ENCODE assay signal across 10 mouse cellular contexts in the genomic region with DNA sequence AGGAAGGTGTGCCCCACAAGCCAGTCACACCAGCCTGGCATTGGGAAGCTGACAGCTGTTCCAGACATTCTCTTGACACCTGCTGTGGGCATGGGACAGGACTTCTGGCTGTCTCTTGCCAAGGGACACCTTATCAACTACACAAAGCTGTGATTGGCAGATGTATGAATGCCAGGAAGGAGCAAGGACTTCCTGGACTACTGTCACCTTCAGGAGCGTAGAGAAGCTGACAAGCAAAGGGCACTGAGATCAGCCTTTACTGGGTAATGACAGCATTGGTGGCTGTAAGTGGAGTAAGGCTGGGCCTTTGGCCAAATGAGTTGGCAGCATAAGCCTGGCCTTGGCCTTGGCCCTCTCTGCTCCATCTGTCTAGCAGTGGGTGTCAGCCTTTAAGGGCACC. TPM values are rescaled to one million over a fixed set of nuclear protein-coding genes. Genes with fewer than 3 reads are reported as not detected.
DNase-seq lines count a peak whose midpoint lies in the region; ATAC-seq and TF ChIP-seq lines count a peak whose summit lies in the region.
"Had no signal": no experiment of that assay in that cellular context is flagged by ENCODE, and none has a peak within 500 bp of the region (broad histone marks: within the 10 kb centered on the region; RNA-seq: fewer than 3 reads in every experiment).

No protein-coding gene starts in this region.

- H3K27ac ChIP-seq in intestine, embryonic 15.5 days = no peak overlapping the region
- no peak overlapping the region for H3K27ac ChIP-seq in intestine, postnatal 0 days (ENCODE audit: low read depth, low read length)

- intact Hi-C loops in heart, postnatal 10 days (cut with DNase I) = loop anchor here (5.0 kb wide), 1 partner anchor 254 kb away; no protein-coding TSS in a partner anchor

- no peak for TF ChIP-seq CTCF in intestine, postnatal 0 days (IDR thresholded peaks at IDR 0.05; ENCODE audit: low read depth)

- 76% methylated on average over 1 of the region's 1 CpGs for WGBS in intestine, embryonic 15.5 days
- WGBS in intestine, postnatal 0 days = 70% methylated on average over 1 of the region's 1 CpGs

- 0 out of 2 replicates have a peak, but pooled peaks have one; percentile 28 for ATAC-seq in intestine, embryonic 15.5 days
- no peak for ATAC-seq in intestine, postnatal 0 days
- ATAC-seq: intestine, embryonic 16.5 days had no signal

- H3K36me3 ChIP-seq in intestine, embryonic 15.5 days = no peaks in the 10 kb centered on the region
- no peaks in the 10 kb centered on the region for H3K36me3 ChIP-seq in intestine, postnatal 0 days (ENCODE audit: control insufficient read depth, insufficient read depth)

- peak; percentile 89 for DNase-seq in adrenal gland, postnatal 14 days
- peak; percentile 93 to 96 for DNase-seq in cerebellum, postnatal 14 days
- DNase-seq in heart, postnatal 10 days = peak; percentile 81 to 89
- no peak for DNase-seq in urinary bladder, adult 2 months (ENCODE audit: low spot score)
- no peak for DNase-seq in urinary bladder, postnatal 25 days (ENCODE audit: low spot score)
- no peak for DNase-seq in frontal cortex, adult 2 months (ENCODE audit: extremely low spot score in 1 of 2, low spot score in 1 of 2)
- DNase-seq: thymus, postnatal 14 days had no signal

- H3K9me3 ChIP-seq in intestine, embryonic 15.5 days = no peaks in the 10 kb centered on the region
- H3K9me3 ChIP-seq in intestine, postnatal 0 days (ENCODE audit: control insufficient read depth) = no peaks in the 10 kb centered on the region

- no peak overlapping the region for H3K4me3 ChIP-seq in intestine, embryonic 15.5 days (replicated peaks)
- H3K4me3 ChIP-seq in intestine, postnatal 0 days (ENCODE audit: low read depth, low read length) = no peak overlapping the region

- H3K4me1 ChIP-seq in intestine, embryonic 15.5 days (replicated peaks) = no peaks in the 10 kb centered on the region
- H3K4me1 ChIP-seq in intestine, postnatal 0 days (replicated peaks; ENCODE audit: control insufficient read depth, insufficient read depth, low read length) = no peaks in the 10 kb centered on the region

- H3K27me3 ChIP-seq in intestine, embryonic 15.5 days (replicated peaks) = no peaks in the 10 kb centered on the region
- H3K27me3 ChIP-seq in intestine, postnatal 0 days (replicated peaks; ENCODE audit: control insufficient read depth, insufficient read depth, low read length) = no peaks in the 10 kb centered on the region

- H3K4me2 ChIP-seq in intestine, embryonic 15.5 days (replicated peaks) = no peak overlapping the region
- H3K4me2 ChIP-seq in intestine, postnatal 0 days (replicated peaks; ENCODE audit: low read depth) = no peak overlapping the region

- H3K9ac ChIP-seq in intestine, embryonic 15.5 days = no peak overlapping the region
- no peak overlapping the region for H3K9ac ChIP-seq in intestine, postnatal 0 days (ENCODE audit: low read depth, low read length)

RNA-seq across cellular contexts. Expression of gene Plppr1, which starts 17.4 kb away (rescaled TPM):
- polyA plus RNA-seq in intestine, embryonic 15.5 days (2015; fragmentation: Nextera tagmentation; extraction: Ambion mirVana) = 1.5 and 1.6 TPM in 2 replicates
- 0.47 and 0.69 TPM in 2 replicates for polyA plus RNA-seq in intestine, postnatal 0 days (2015; fragmentation: Nextera tagmentation; extraction: Ambion mirVana)
- total RNA-seq in adrenal gland, postnatal 14 days (2021) = 0.23 and 0.56 TPM in 2 replicates
- under 1 TPM; 0.89 to 0.99 TPM for total RNA-seq in heart, postnatal 10 days (2021)
- not detected in 2 replicates for polyA plus RNA-seq in urinary bladder, adult 2 months (2012; rRNA removed)
- polyA plus RNA-seq in frontal cortex, adult 2 months (2012; rRNA removed) = 8.7 and 9.6 TPM in 2 replicates

Comparison
In these comparisons a context has a peak if more than half of its experiments do, and no peak if none do; other contexts are left out.
1. DNase-seq: peak in adrenal gland, postnatal 14 days (single experiment), cerebellum, postnatal 14 days (2 of 2) and heart, postnatal 10 days (2 of 2); none in urinary bladder, adult 2 months (single experiment), urinary bladder, postnatal 25 days (single experiment) and frontal cortex, adult 2 months (0 of 2).